Mouse (Mus musculus): ENCODE results near the gene Fmo3. TPM values are rescaled to one million over a fixed set of nuclear protein-coding genes. Genes with fewer than 3 reads are reported as not detected.

Gene Fmo3
- polyA plus RNA-seq (2014; fragmentation: Nextera tagmentation; extraction: Ambion mirVana) = not detected in 2 replicates

DNA sequence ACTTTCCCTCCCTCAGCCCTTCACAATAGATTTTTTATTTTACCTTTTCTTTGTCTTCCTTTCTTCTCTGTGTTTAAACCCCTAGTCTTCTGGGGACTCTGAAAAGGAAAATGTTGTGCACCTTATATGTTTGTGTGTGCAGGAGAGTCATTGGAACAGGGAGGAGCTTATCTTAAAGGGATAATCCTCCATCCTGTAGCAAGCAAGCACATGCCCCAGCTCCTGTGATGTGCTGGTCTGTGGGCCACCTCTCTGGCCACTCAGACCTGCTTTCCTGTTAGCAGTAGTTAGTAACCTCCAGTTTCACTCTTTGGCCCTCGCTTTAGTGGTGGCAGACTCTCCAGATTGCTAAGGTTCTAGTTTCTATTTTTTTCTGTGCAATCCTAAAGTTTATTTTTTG, at the start of gene Fmo3:
TSS of gene Fmo3 (minus strand) at position 101 of the 400 bp plus-strand sequence.
- 94% methylated on average over 1 of the region's 1 CpGs for WGBS
- no peak within 1 kb of the TSS for H3K4me2 ChIP-seq (replicated peaks)
- no peaks in the 10 kb centered on the region for H3K4me1 ChIP-seq (replicated peaks; ENCODE audit: control insufficient read depth, insufficient read depth, low read length)
- no peak within 1 kb of the TSS for H3K9ac ChIP-seq
- no peak within 1 kb of the TSS for H3K4me3 ChIP-seq (replicated peaks; ENCODE audit: low read length)
- no peaks in the 10 kb centered on the region for H3K36me3 ChIP-seq (replicated peaks; ENCODE audit: control insufficient read depth, insufficient read depth)
- H3K27me3 ChIP-seq (ENCODE audit: control insufficient read depth, insufficient read depth, low read length) = no peaks in the 10 kb centered on the region
- ATAC-seq (ENCODE audit: low FRiP score) (no peak), DNase-seq (ENCODE audit: low spot score) (no peak)
- H3K9me3 ChIP-seq (ENCODE audit: control insufficient read depth, low read length) = no peaks in the 10 kb centered on the region
- H3K27ac ChIP-seq = no peak within 1 kb of the TSS

DNA sequence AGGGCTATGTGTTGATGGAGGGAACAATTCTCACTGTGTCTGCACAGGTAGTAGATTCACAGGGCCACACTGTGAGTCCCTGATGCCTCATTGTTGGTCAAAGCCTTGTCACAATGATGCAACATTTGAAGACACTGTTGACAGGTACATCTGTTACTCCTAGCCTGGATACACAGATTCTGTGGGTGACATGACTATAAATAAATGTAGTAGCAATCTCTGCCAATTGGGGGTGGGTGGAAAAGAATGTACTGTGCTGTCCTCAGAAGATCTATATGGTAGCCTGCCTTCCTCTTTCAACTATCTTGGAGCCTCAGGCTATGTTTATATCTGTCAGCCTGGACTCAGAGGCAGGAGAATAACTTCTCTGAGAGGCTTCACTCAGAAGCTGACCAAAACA, 38.7 kb upstream of the Fmo3 start:
- Histone ChIP-seq H3K9me3 (ENCODE audit: control insufficient read depth, low read length) (no peaks in the 10 kb centered on the region), H3K36me3 (replicated peaks; ENCODE audit: control insufficient read depth, insufficient read depth) (no peaks in the 10 kb centered on the region), H3K4me3 (replicated peaks; ENCODE audit: low read length) (no peak overlapping the region), H3K9ac (no peak overlapping the region), H3K4me2 (replicated peaks) (no peak overlapping the region), H3K27ac (no peak overlapping the region), H3K4me1 (replicated peaks; ENCODE audit: control insufficient read depth, insufficient read depth, low read length) (no peaks in the 10 kb centered on the region), H3K27me3 (ENCODE audit: control insufficient read depth, insufficient read depth, low read length) (no peaks in the 10 kb centered on the region)
- ATAC-seq (ENCODE audit: low FRiP score) = no peak
- no peak for DNase-seq (ENCODE audit: low spot score)

DNA sequence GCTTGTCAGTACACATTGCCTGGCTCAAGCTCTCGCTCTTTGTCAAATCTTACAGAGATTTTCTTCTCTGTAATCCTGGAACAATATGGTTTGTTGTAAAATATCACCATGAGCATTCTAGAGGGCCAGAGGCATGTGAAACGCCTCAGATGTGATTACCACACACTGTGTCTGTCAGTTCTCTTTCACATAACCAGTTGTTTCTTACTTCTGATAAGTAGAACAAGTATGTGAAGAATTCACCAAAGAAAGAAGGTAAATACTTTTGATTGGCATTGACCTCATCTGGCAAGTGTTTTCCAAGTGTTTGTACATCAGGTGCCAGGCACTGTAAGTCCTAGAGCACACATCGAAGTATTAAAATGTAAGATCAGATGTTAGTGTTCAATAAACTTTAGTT, 24.9 kb upstream of the Fmo3 start:
- Histone ChIP-seq H3K4me2 (replicated peaks) (no peak overlapping the region), H3K9ac (no peak overlapping the region), H3K27ac (no peak overlapping the region), H3K36me3 (replicated peaks; ENCODE audit: control insufficient read depth, insufficient read depth) (no peaks in the 10 kb centered on the region), H3K4me1 (replicated peaks; ENCODE audit: control insufficient read depth, insufficient read depth, low read length) (no peaks in the 10 kb centered on the region), H3K27me3 (ENCODE audit: control insufficient read depth, insufficient read depth, low read length) (no peaks in the 10 kb centered on the region), H3K4me3 (replicated peaks; ENCODE audit: low read length) (no peak overlapping the region), H3K9me3 (ENCODE audit: control insufficient read depth, low read length) (no peaks in the 10 kb centered on the region)
- ATAC-seq (ENCODE audit: low FRiP score) (no peak), DNase-seq (ENCODE audit: low spot score) (no peak)
- 78% methylated on average over 3 of the region's 3 CpGs for WGBS

DNA sequence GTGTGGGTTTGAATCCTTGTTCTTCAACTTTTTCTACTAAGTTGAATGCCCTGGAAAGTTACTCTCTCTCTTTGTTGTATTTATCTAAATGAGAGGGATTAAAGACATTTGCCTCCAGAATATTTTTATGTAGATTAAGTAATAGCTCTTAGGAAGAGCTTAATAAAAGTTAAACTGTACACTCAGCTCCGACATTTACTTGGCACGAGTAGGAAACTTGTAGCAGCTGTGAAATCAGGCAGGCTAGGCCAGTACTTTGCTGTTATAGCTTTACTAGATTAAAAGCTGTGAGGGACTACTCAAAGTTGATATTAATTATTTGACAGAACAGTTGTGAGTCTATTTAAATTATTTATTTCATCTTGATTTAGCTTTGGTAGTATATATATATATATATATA, 19.2 kb upstream of the Fmo3 start:
- Histone ChIP-seq H3K4me1 (replicated peaks; ENCODE audit: control insufficient read depth, insufficient read depth, low read length) (no peaks in the 10 kb centered on the region), H3K36me3 (replicated peaks; ENCODE audit: control insufficient read depth, insufficient read depth) (no peaks in the 10 kb centered on the region), H3K9ac (no peak overlapping the region), H3K4me2 (replicated peaks) (no peak overlapping the region), H3K27me3 (ENCODE audit: control insufficient read depth, insufficient read depth, low read length) (no peaks in the 10 kb centered on the region), H3K9me3 (ENCODE audit: control insufficient read depth, low read length) (peaks cover 5% of the 10 kb centered on the region; the same call in 1 of the 2 replicates), H3K27ac (no peak overlapping the region), H3K4me3 (replicated peaks; ENCODE audit: low read length) (no peak overlapping the region)
- ATAC-seq (ENCODE audit: low FRiP score) = no peak
- 91% methylated on average over 2 of the region's 2 CpGs for WGBS
- no peak for DNase-seq (ENCODE audit: low spot score)

DNA sequence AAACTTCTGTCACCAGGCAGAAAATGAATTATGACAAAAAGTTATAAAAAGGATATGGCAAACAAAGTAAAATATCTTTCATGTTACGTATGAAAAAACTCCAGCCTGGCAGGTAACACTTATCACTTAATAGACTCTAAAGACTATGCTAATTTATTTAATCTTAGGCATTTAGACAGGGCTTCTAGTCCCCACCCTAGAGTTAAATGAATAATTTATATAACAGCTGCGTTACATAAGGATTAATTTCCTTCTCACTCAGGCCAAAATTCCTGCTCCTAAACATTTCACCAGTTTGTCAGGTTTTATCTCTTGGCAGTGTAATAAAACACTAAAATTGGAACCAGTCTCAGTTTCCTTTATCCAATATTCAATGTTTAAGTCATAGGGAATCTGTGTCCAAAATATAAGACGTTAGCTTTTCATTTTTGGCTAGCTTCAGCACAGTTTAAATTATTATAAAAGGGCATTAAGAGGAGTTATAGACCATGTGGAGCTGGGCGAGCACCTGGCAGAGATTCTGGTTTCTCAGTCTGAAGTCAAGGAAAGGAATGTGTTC, 17.0 kb upstream of the Fmo3 start:
- Histone ChIP-seq H3K4me3 (replicated peaks; ENCODE audit: low read length) (no peak overlapping the region), H3K9ac (no peak overlapping the region), H3K27me3 (ENCODE audit: control insufficient read depth, insufficient read depth, low read length) (no peaks in the 10 kb centered on the region), H3K27ac (no peak overlapping the region), H3K4me2 (replicated peaks) (no peak overlapping the region), H3K36me3 (replicated peaks; ENCODE audit: control insufficient read depth, insufficient read depth) (no peaks in the 10 kb centered on the region), H3K4me1 (replicated peaks; ENCODE audit: control insufficient read depth, insufficient read depth, low read length) (no peaks in the 10 kb centered on the region), H3K9me3 (ENCODE audit: control insufficient read depth, low read length) (peaks cover 5% of the 10 kb centered on the region; the same call in 1 of the 2 replicates)
- no peak for ATAC-seq (ENCODE audit: low FRiP score)
- DNase-seq (ENCODE audit: low spot score) = no peak
- WGBS = 82% methylated on average over 4 of the region's 4 CpGs

DNA sequence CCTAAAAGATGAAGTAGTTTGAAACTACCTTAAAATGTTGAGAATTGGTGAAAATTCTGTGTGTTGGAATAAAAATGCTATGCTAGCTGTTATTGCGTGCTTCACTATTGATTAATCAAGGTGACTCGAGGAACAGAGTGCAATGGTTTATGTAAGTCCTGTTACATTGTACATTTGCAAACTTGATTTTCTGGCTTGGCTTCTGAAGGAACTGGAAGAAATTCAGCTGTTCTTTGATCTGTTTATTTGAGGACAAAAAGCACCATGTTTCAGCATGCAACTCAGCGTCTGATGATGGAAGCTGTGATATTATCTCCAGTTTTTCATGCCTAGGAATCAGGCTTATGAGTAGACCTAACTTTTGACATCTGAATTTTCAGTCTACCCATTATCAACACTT, 3.2 kb upstream of the Fmo3 start:
- H3K27ac ChIP-seq = no peak overlapping the region
- no peak for ATAC-seq (ENCODE audit: low FRiP score)
- H3K4me1 ChIP-seq (replicated peaks; ENCODE audit: control insufficient read depth, insufficient read depth, low read length) = no peaks in the 10 kb centered on the region
- WGBS = 95% methylated on average over 3 of the region's 3 CpGs
- H3K9me3 ChIP-seq (ENCODE audit: control insufficient read depth, low read length) = no peaks in the 10 kb centered on the region
- DNase-seq (ENCODE audit: low spot score) = no peak
- H3K4me3 ChIP-seq (replicated peaks; ENCODE audit: low read length) = no peak overlapping the region
- H3K4me2 ChIP-seq (replicated peaks) = no peak overlapping the region
- no peaks in the 10 kb centered on the region for H3K27me3 ChIP-seq (ENCODE audit: control insufficient read depth, insufficient read depth, low read length)
- no peak overlapping the region for H3K9ac ChIP-seq
- H3K36me3 ChIP-seq (replicated peaks; ENCODE audit: control insufficient read depth, insufficient read depth) = no peaks in the 10 kb centered on the region

DNA sequence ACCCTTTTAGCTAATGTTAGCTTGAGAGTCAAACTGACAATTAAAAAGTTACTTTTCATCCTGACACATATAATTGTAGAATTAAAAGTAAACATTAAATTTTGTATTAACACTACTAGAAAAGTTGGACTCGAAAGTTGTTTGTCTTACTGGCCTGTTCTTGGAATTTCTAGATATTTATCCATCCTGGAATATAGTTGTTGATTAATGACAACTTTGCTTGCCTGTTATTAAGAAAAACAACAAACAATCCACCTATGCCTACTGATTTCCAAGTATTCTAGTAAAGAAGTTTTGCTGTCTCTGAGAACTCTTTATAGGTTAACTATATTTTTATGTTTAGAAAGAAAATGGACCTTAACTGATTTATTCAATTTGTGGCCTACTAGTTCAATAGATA, 2.4 kb upstream of the Fmo3 start:
- WGBS = 88% methylated on average over 1 of the region's 1 CpGs
- ATAC-seq (ENCODE audit: low FRiP score) (no peak), DNase-seq (ENCODE audit: low spot score) (no peak)
- H3K9me3 ChIP-seq (ENCODE audit: control insufficient read depth, low read length) = no peaks in the 10 kb centered on the region
- no peaks in the 10 kb centered on the region for H3K27me3 ChIP-seq (ENCODE audit: control insufficient read depth, insufficient read depth, low read length)
- no peak overlapping the region for H3K4me2 ChIP-seq (replicated peaks)
- no peaks in the 10 kb centered on the region for H3K36me3 ChIP-seq (replicated peaks; ENCODE audit: control insufficient read depth, insufficient read depth)
- no peak overlapping the region for H3K27ac ChIP-seq
- no peak overlapping the region for H3K9ac ChIP-seq
- H3K4me3 ChIP-seq (replicated peaks; ENCODE audit: low read length) = no peak overlapping the region
- H3K4me1 ChIP-seq (replicated peaks; ENCODE audit: control insufficient read depth, insufficient read depth, low read length) = no peaks in the 10 kb centered on the region

DNA sequence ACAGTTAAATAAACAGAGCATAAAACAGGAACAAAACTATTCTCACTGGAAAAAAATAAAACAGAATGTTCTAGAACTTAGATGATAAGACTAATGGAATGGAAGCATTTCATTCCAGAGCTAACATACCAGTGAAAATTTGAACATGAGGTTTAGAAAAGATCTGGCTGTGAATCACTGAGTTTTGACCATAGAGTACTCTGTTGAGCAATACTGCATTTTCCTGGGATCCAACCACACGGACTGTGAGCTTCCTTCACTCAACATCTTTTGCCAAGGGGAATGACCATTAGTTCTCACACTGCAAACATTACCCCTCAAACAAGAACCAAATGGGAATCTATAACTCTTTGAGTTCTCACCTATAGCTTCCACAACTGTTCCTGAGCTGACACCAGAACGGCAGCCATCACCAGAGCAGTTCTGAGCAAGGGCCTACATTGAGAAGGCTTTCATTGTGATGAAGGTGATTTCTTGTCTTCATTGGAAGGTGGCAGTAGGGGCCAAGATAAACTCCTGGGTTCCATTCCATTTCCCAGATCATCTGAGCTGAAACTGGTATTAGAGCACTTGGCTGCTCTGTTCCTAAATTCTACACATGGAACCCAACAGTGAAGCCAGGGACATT, 1.9 kb upstream of the Fmo3 start:
- H3K4me3 ChIP-seq (replicated peaks; ENCODE audit: low read length) = no peak overlapping the region
- H3K27me3 ChIP-seq (ENCODE audit: control insufficient read depth, insufficient read depth, low read length) = no peaks in the 10 kb centered on the region
- H3K9me3 ChIP-seq (ENCODE audit: control insufficient read depth, low read length) = no peaks in the 10 kb centered on the region
- no peak for ATAC-seq (ENCODE audit: low FRiP score)
- no peak for DNase-seq (ENCODE audit: low spot score)
- no peaks in the 10 kb centered on the region for H3K4me1 ChIP-seq (replicated peaks; ENCODE audit: control insufficient read depth, insufficient read depth, low read length)
- H3K4me2 ChIP-seq (replicated peaks) = no peak overlapping the region
- WGBS = 96% methylated on average over 2 of the region's 2 CpGs
- H3K27ac ChIP-seq = no peak overlapping the region
- no peak overlapping the region for H3K9ac ChIP-seq
- no peaks in the 10 kb centered on the region for H3K36me3 ChIP-seq (replicated peaks; ENCODE audit: control insufficient read depth, insufficient read depth)

DNA sequence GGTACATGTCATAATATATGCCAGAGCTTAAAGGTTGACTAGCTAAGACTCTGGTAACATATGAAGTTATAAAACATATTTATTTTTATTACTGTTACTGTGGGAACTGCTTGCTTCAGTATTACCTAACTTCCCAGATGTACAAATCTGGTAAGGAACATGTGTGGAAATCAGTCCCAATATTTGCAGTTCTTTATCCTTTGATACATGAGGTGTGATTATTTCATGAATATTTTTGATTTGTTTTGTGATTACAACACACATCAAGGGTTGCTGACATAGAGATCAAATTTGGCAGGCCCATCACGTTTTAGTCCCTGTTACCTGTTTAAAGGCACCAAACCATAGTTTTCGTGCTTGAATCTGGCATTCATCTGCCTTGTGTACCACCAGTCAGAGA, 20.8 kb downstream of the Fmo3 start:
- no peak for ATAC-seq (ENCODE audit: low FRiP score)
- H3K4me3 ChIP-seq (replicated peaks; ENCODE audit: low read length) = no peak overlapping the region
- H3K27me3 ChIP-seq (ENCODE audit: control insufficient read depth, insufficient read depth, low read length) = no peaks in the 10 kb centered on the region
- H3K9me3 ChIP-seq (ENCODE audit: control insufficient read depth, low read length) = no peaks in the 10 kb centered on the region
- no peak overlapping the region for H3K4me2 ChIP-seq (replicated peaks)
- no peak for DNase-seq (ENCODE audit: low spot score)
- 76% methylated on average over 2 of the region's 2 CpGs for WGBS
- no peak overlapping the region for H3K9ac ChIP-seq
- H3K27ac ChIP-seq = no peak overlapping the region
- no peaks in the 10 kb centered on the region for H3K36me3 ChIP-seq (replicated peaks; ENCODE audit: control insufficient read depth, insufficient read depth)
- H3K4me1 ChIP-seq (replicated peaks; ENCODE audit: control insufficient read depth, insufficient read depth, low read length) = no peaks in the 10 kb centered on the region

DNA sequence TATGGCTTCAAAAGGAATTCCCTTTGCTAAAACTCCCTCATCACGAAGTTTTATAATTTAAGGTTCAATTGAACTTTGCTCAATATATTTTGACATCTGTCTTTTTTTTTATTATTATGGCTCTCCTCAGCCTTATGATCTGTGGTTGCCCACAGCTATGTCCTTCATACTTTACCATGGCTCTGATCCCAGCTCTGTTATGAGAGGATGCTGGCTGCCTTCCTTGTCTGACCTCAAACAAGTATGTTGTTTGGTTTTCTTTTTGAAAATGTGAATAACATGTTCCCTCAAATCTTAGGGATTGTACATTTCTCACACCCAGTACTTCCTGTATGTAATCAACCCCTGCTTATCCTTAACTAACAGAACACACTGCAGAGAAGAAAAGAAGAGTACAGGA, 26.9 kb downstream of the Fmo3 start:
- 83% methylated on average over 1 of the region's 1 CpGs for WGBS

More for the DNA sequence above, 26.9 kb downstream of the Fmo3 start:
- no peak overlapping the region for H3K27ac ChIP-seq
- H3K27me3 ChIP-seq (ENCODE audit: control insufficient read depth, insufficient read depth, low read length) = no peaks in the 10 kb centered on the region
- H3K9ac ChIP-seq = no peak overlapping the region
- no peak for DNase-seq (ENCODE audit: low spot score)
- no peak for ATAC-seq (ENCODE audit: low FRiP score)
- H3K9me3 ChIP-seq (ENCODE audit: control insufficient read depth, low read length) = no peaks in the 10 kb centered on the region
- no peaks in the 10 kb centered on the region for H3K36me3 ChIP-seq (replicated peaks; ENCODE audit: control insufficient read depth, insufficient read depth)
- H3K4me3 ChIP-seq (replicated peaks; ENCODE audit: low read length) = no peak overlapping the region
- no peak overlapping the region for H3K4me2 ChIP-seq (replicated peaks)
- no peaks in the 10 kb centered on the region for H3K4me1 ChIP-seq (replicated peaks; ENCODE audit: control insufficient read depth, insufficient read depth, low read length)
